Mouse (Mus musculus) liver, adult 2 months (tissue): ENCODE results near the gene Fam181b. TPM values are rescaled to one million over a fixed set of nuclear protein-coding genes. Genes with fewer than 3 reads are reported as not detected.

ENCODE experiments used
- DNase-seq: peaks from one replicate; pipeline ENCODE4 v3.0.0-alpha.2; 2011; ENCODE audit warnings: low read depth, low spot score; ENCODE audit errors: extremely low read depth
- H3K27ac ChIP-seq: fragments of 200-500 bp; replicated peaks from 2 replicates; pipeline ENCODE4 v1.5.1; 2012; ENCODE audit warnings: low read depth, mild to moderate bottlenecking, control low read depth, inconsistent platforms, low read length; ENCODE audit not compliant: insufficient read depth
- H3K27me3 ChIP-seq: fragments of 200-500 bp; 2 replicates; pipeline ENCODE4 v1.6.1; 2012; ENCODE audit warnings: mild to moderate bottlenecking, moderate library complexity, low read length, inconsistent platforms; ENCODE audit not compliant: control insufficient read depth, insufficient read depth
- H3K36me3 ChIP-seq: fragments of 200-500 bp; 2 replicates; pipeline ENCODE4 v1.6.1; 2012; ENCODE audit warnings: low read length, inconsistent platforms; ENCODE audit not compliant: control insufficient read depth, insufficient read depth
- H3K4me1 ChIP-seq: fragments of 200-500 bp; 2 replicates; pipeline ENCODE4 v1.6.1; 2011; ENCODE audit warnings: low read length; ENCODE audit not compliant: control insufficient read depth, insufficient read depth
- H3K4me3 ChIP-seq: fragments of 200-500 bp; 2 replicates; pipeline ENCODE4 v1.5.1; 2011; ENCODE audit warnings: low read depth, mild to moderate bottlenecking, control low read depth, low read length, moderate library complexity; ENCODE audit not compliant: insufficient read depth
- H3K79me2 ChIP-seq: fragments of 200-500 bp; 2 replicates; pipeline ENCODE4 v1.6.1; 2012; ENCODE audit warnings: inconsistent platforms, mild to moderate bottlenecking, low read length, moderate library complexity; ENCODE audit not compliant: control insufficient read depth, insufficient read depth
- H3K9ac ChIP-seq: fragments of 200-500 bp; 2 replicates; pipeline ENCODE4 v1.6.1; 2012; ENCODE audit warnings: low read depth, mild to moderate bottlenecking, control low read depth, inconsistent platforms, low read length
- CTCF ChIP-seq: fragments of 200-500 bp; IDR thresholded peaks from 2 replicates; pipeline ENCODE4 v1.5.1; 2011; ENCODE audit warnings: low read depth, low read length, control low read depth
- POLR2A ChIP-seq: fragments of 200-500 bp; IDR thresholded peaks from 2 replicates; pipeline ENCODE4 v1.6.1; 2011; ENCODE audit warnings: low read length, control low read depth; ENCODE audit not compliant: insufficient read depth; ENCODE audit errors: extremely low read depth
- WGBS: fragments of 180-500 bp; shearing (Covaris S2); methylation state at CpG from one replicate; pipeline ENCODE4 v1.1.7; 2018; 5-methylcytosine and 5-hydroxymethylcytosine counted together
- polyA plus RNA-seq: library from polyadenylated mRNA; depleted of rRNA; stranded (reverse); fragments of >200 nt; gene quantifications from 2 replicates; pipeline ENCODE4 v1.2.3, GENCODE M21; 2012; rRNA removed
- total RNA-seq: library from RNA; depleted of rRNA; stranded (reverse); fragments of >200 nt; gene quantifications from 2 replicates; pipeline ENCODE4 v1.2.3, GENCODE M21; 2014; rRNA removed

The Fam181b gene
- 0.07 and 0.09 TPM in 2 replicates for total RNA-seq
- polyA plus RNA-seq: 0.12 and 0.26 TPM in 2 replicates

GRCm38 (mm10) chr7:93079785-93080730 lies at the start of gene Fam181b:
TSS of gene Fam181b (plus strand) at chr7:93079865.
- peak; percentile 2 for DNase-seq
- Histone ChIP-seq H3K79me2 (no peaks in the 10 kb centered on the region), H3K4me3 (peak within 1 kb of the TSS; percentile 45), H3K9ac (peak within 1 kb of the TSS; percentile 1; the same call in 1 of the 2 replicates), H3K27me3 (peaks cover 15% of the 10 kb centered on the region), H3K36me3 (no peaks in the 10 kb centered on the region), H3K4me1 (no peaks in the 10 kb centered on the region), H3K27ac (no peak within 1 kb of the TSS)
- no peak for TF ChIP-seq POLR2A
- TF ChIP-seq CTCF: no peak
- WGBS: 2% methylated on average over 96 of the region's 96 CpGs

GRCm38 (mm10) chr7:93037763-93038471 lies 41.7 kb upstream of the Fam181b start:
- no peak overlapping the region for H3K27ac ChIP-seq
- no peaks in the 10 kb centered on the region for H3K4me1 ChIP-seq
- TF ChIP-seq POLR2A: no peak
- TF ChIP-seq CTCF: no peak
- H3K36me3 ChIP-seq: no peaks in the 10 kb centered on the region
- H3K79me2 ChIP-seq: no peaks in the 10 kb centered on the region
- no peaks in the 10 kb centered on the region for H3K27me3 ChIP-seq
- no peak overlapping the region for H3K9ac ChIP-seq
- no peak overlapping the region for H3K4me3 ChIP-seq
- no peak for DNase-seq
- 67% methylated on average over 5 of the region's 5 CpGs for WGBS

GRCm38 (mm10) chr7:93038472-93038828 lies 41.2 kb upstream of the Fam181b start:
- Histone ChIP-seq H3K27ac (no peak overlapping the region), H3K27me3 (no peaks in the 10 kb centered on the region), H3K4me1 (no peaks in the 10 kb centered on the region), H3K9ac (no peak overlapping the region), H3K4me3 (no peak overlapping the region), H3K79me2 (no peaks in the 10 kb centered on the region), H3K36me3 (no peaks in the 10 kb centered on the region)
- no peak for DNase-seq
- WGBS: 32% methylated on average over 1 of the region's 1 CpGs
- no peak for TF ChIP-seq POLR2A
- TF ChIP-seq CTCF: no peak

GRCm38 (mm10) chr7:93039542-93039941 lies 40.1 kb upstream of the Fam181b start:
- H3K79me2 ChIP-seq: no peaks in the 10 kb centered on the region
- H3K36me3 ChIP-seq: no peaks in the 10 kb centered on the region
- H3K4me3 ChIP-seq: no peak overlapping the region
- 80% methylated on average over 3 of the region's 3 CpGs for WGBS
- H3K27me3 ChIP-seq: no peaks in the 10 kb centered on the region
- H3K27ac ChIP-seq: no peak overlapping the region
- no peak overlapping the region for H3K9ac ChIP-seq
- no peak for TF ChIP-seq CTCF
- TF ChIP-seq POLR2A: no peak
- DNase-seq: no peak
- no peaks in the 10 kb centered on the region for H3K4me1 ChIP-seq

DNA sequence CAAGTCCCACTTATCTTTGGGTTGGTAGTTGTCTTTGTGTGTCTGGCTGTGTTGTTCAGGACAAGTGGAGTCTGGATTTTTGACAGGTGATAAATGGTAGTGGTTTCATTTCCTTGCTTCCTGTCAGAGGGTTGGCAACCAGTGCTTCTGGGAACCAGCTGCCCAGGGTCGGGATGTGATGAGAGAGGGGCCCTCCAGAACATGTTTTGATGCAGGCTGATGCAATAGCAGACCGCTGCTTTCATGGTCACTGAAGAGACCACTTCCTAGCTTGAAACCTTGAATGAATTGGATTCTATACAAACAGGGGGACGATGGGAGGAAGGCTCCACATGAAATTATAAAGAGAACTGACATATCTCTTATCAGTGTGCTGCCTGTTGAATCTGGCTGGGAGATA lies 35.3 kb upstream of the Fam181b start:
- TF ChIP-seq CTCF: no peak
- no peak for TF ChIP-seq POLR2A
- no peak overlapping the region for H3K9ac ChIP-seq
- no peak overlapping the region for H3K27ac ChIP-seq
- DNase-seq: no peak
- H3K27me3 ChIP-seq: no peaks in the 10 kb centered on the region
- no peak overlapping the region for H3K4me3 ChIP-seq
- WGBS: 39% methylated on average over 3 of the region's 3 CpGs
- no peaks in the 10 kb centered on the region for H3K79me2 ChIP-seq
- H3K36me3 ChIP-seq: no peaks in the 10 kb centered on the region
- H3K4me1 ChIP-seq: no peaks in the 10 kb centered on the region

GRCm38 (mm10) chr7:93044788-93045187 lies 34.9 kb upstream of the Fam181b start:
- 79% methylated on average over 1 of the region's 1 CpGs for WGBS
- no peak overlapping the region for H3K27ac ChIP-seq
- no peaks in the 10 kb centered on the region for H3K79me2 ChIP-seq
- no peaks in the 10 kb centered on the region for H3K4me1 ChIP-seq
- H3K36me3 ChIP-seq: no peaks in the 10 kb centered on the region
- DNase-seq: no peak
- H3K9ac ChIP-seq: no peak overlapping the region
- no peak overlapping the region for H3K4me3 ChIP-seq
- H3K27me3 ChIP-seq: no peaks in the 10 kb centered on the region
- no peak for TF ChIP-seq POLR2A
- TF ChIP-seq CTCF: no peak
